8 mouse cellular contexts compared by ENCODE assay signal in the genomic region with DNA sequence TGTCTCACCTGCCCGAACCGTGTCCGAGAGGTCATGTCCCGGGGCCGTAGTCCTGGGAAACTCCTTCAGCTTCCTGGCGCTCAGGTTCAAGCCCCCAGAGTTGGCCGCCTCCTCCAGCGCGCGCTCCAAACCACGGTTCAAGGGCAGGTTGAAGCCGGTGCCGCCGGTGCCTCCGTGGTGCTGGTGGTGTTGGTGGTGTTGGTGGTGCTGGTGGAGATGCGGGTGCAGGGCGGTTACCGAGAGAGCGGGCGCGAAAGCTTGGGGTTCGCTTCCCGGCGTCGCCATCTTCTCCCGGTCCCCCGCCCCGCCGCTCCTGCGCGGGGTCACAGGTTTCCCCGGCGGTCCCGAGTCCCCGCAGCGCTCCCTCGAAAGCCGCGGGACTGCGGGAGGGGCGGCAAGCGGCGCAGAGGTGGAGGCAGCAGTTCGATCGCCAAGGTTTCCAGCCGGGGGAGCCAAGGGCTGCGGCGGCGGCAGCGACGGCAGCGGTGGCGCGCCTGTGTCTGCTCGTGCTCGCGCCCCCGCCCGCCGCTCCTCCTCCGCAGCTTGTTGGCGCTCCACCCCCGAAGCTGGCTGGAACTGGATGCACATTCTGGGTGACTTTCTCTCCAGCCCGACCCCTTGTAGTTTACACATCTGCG. TPM values are rescaled to one million over a fixed set of nuclear protein-coding genes. Genes with fewer than 3 reads are reported as not detected.
DNase-seq lines count a peak whose midpoint lies in the region; ATAC-seq lines count a peak whose summit lies in the region.

Gene Lrch1 (minus strand): TSS at position 501 of the 638 bp plus-strand sequence.

- H3K4me2 ChIP-seq in hindbrain, embryonic 16.5 days (ENCODE audit: low read length), result peak within 1 kb of the TSS; percentile 84

- peak; percentile 88 for DNase-seq in ZHBTc4 (ENCODE audit: low read depth, low spot score)
- peak; percentile 71 to 78 for DNase-seq in cerebellum, postnatal 36 days
- peak; percentile 71 for DNase-seq in gastrocnemius, adult 18-20 months (ENCODE audit: low spot score)
- DNase-seq in left cerebral cortex, adult 9 months (ENCODE audit: low spot score in 2 of 2), result peak; percentile 33 to 70
- DNase-seq in right cerebral cortex, adult 2 months (ENCODE audit: low spot score in 2 of 2), result peak; percentile 71 to 80
- peak; percentile 88 for DNase-seq in urinary bladder, postnatal 14 days (ENCODE audit: low spot score)

- no peaks in the 10 kb centered on the region for H3K27me3 ChIP-seq in hindbrain, embryonic 16.5 days (replicated peaks; ENCODE audit: control insufficient read depth, insufficient read depth, low read length)
- H3K27me3 ChIP-seq in megakaryocyte, embryonic 14.5 days (replicated peaks), result peaks cover 2% of the 10 kb centered on the region

- no peaks in the 10 kb centered on the region for H3K9me3 ChIP-seq in hindbrain, embryonic 16.5 days (ENCODE audit: control insufficient read depth, low read length)
- no peaks in the 10 kb centered on the region for H3K9me3 ChIP-seq in megakaryocyte, embryonic 14.5 days

- peaks cover 18% of the 10 kb centered on the region for H3K4me1 ChIP-seq in hindbrain, embryonic 16.5 days (ENCODE audit: control insufficient read depth, insufficient read depth, low read depth, low read length)
- H3K4me1 ChIP-seq in megakaryocyte, embryonic 14.5 days, result peaks cover 42% of the 10 kb centered on the region

- no peaks in the 10 kb centered on the region for H3K36me3 ChIP-seq in hindbrain, embryonic 16.5 days (ENCODE audit: control insufficient read depth, insufficient read depth, low read length)
- no peaks in the 10 kb centered on the region for H3K36me3 ChIP-seq in megakaryocyte, embryonic 14.5 days (replicated peaks; ENCODE audit: low read length)

- 0% methylated on average over 63 of the region's 65 CpGs for WGBS in hindbrain, embryonic 16.5 days

- peak within 1 kb of the TSS; percentile 88 for H3K27ac ChIP-seq in hindbrain, embryonic 16.5 days (ENCODE audit: low read depth, low read length)

- ATAC-seq in hindbrain, embryonic 16.5 days, result peak; percentile 73

- H3K9ac ChIP-seq in hindbrain, embryonic 16.5 days (ENCODE audit: low read depth, low read length), result peak within 1 kb of the TSS; percentile 84

- peak within 1 kb of the TSS; percentile 97 for H3K4me3 ChIP-seq in hindbrain, embryonic 16.5 days (ENCODE audit: low read length)
- H3K4me3 ChIP-seq in megakaryocyte, embryonic 14.5 days (replicated peaks), result peak within 1 kb of the TSS; percentile 100

RNA-seq across cellular contexts. Expression of gene Lrch1, which starts in this region (rescaled TPM):
- total RNA-seq in gastrocnemius, adult 18-20 months (2021), result 1 to 10 TPM; 2.5 to 3.0 TPM
- 15.4 and 23.6 TPM in 2 replicates for polyA plus RNA-seq in hindbrain, embryonic 16.5 days (2015; fragmentation: Nextera tagmentation; extraction: Ambion mirVana)
- 1.9 and 2.8 TPM in 2 replicates for polyA plus RNA-seq in megakaryocyte, embryonic 14.5 days (2012; ENCODE audit: insufficient read depth, low replicate concordance)

Comparison
In these comparisons a context has a peak if more than half of its experiments do, and no peak if none do; other contexts are left out.
1. Peak in every context shown above with its lines: DNase-seq, ATAC-seq, H3K4me3 ChIP-seq and H3K27ac ChIP-seq.